Mouse (Mus musculus) CD4-positive naive resting alpha-beta T cell, adult 57 days (primary cell): ENCODE results near the gene Olfr283. TPM values are rescaled to one million over a fixed set of nuclear protein-coding genes. Genes with fewer than 3 reads are reported as not detected.

ENCODE experiments used
- total RNA-seq: library from RNA; stranded (reverse); gene quantifications from one replicate; pipeline ENCODE4 v1.2.4, GENCODE M21; 2023

Olfr283 gene
- total RNA-seq: not detected

GRCm38 (mm10) chr15:98380846-98381245 is at the start of gene Olfr283:
TSS of gene Olfr283 (minus strand) at chr15:98380946.

GRCm38 (mm10) chr15:98340887-98341286 is 39.9 kb downstream of the Olfr283 start, which contains the start of gene Olfr284:
TSS of gene Olfr284 (minus strand) at chr15:98340987.

Other genes with a start within 250 kb of the Olfr283 start
- gene Asb8, start 215.3 kb downstream of the Olfr283 start, total RNA-seq: 15.4 TPM
- gene Ccdc184, start 213.8 kb downstream of the Olfr283 start, total RNA-seq: not detected
- not detected for gene Olfr288, start 185.4 kb downstream of the Olfr283 start, total RNA-seq
- gene Gm44579, start 160.0 kb downstream of the Olfr283 start, total RNA-seq: not detected
- gene Olfr287, start 159.9 kb downstream of the Olfr283 start, total RNA-seq: not detected
- not detected for gene Olfr286, start 146.5 kb downstream of the Olfr283 start, total RNA-seq
- not detected for gene H1fnt, start 123.7 kb downstream of the Olfr283 start, total RNA-seq
- not detected for gene Zfp641, start 84.8 kb downstream of the Olfr283 start, total RNA-seq
- gene Olfr285, start 63.6 kb downstream of the Olfr283 start, total RNA-seq: not detected
- not detected for gene Olfr284, start 40.0 kb downstream of the Olfr283 start, total RNA-seq
- not detected for gene Olfr282, start 50.3 kb upstream of the Olfr283 start, total RNA-seq
- not detected for gene Olfr281, start 71.6 kb upstream of the Olfr283 start, total RNA-seq
- not detected for gene OR5BS1P, start 89.0 kb upstream of the Olfr283 start, total RNA-seq
- not detected for gene Lalba, start 101.8 kb upstream of the Olfr283 start, total RNA-seq
- not detected for gene Olfr279, start 111.5 kb upstream of the Olfr283 start, total RNA-seq
- gene Kansl2, start 153.3 kb upstream of the Olfr283 start, total RNA-seq: 63.2 TPM
- 136 TPM for gene Ccnt1, start 190.0 kb upstream of the Olfr283 start, total RNA-seq
- gene 4930415O20Rik, start 190.1 kb upstream of the Olfr283 start, total RNA-seq: not detected
- gene Adcy6, start 229.1 kb upstream of the Olfr283 start, total RNA-seq: 43.6 TPM
- gene Cacnb3, start 249.9 kb upstream of the Olfr283 start, total RNA-seq: 1.5 TPM